Mouse (Mus musculus) embryonic stem cell, embryonic (primary cell): Measurements from ENCODE around the gene Xpnpep2.

ENCODE experiments used
- CTCF ChIA-PET, 4 experiments: fragments of 300-600 bp in 2 of 4; fragments of 350-600 bp in 2 of 4; sonication (Branson Sonifier 250); formaldehyde crosslinking; loops; one replicate each; lab custom pipeline; 2022; ENCODE audit warnings: inconsistent platforms in 2 of 4; lab: Charles Lee
- POLR2A ChIA-PET, 4 experiments: fragments of 300-600 bp in 2 of 4; fragments of 350-600 bp in 2 of 4; sonication (Branson Sonifier 250); formaldehyde crosslinking; loops; one replicate each; lab custom pipeline; 2022; ENCODE audit warnings: antibody characterized with exemption in 4 of 4, inconsistent platforms in 1 of 4; lab: Charles Lee

The Xpnpep2 gene

GRCm38 (mm10) chrX:48108394-48109315 lies at the start of gene Xpnpep2:
Gene Xpnpep2 (plus strand): TSS chrX:48108725.
- ChIA-PET CTCF (interaction anchor here in 2 of 4 experiments (0.6 to 1.2 kb wide), 4 partner anchors 15 to 302 kb away, joined by 3 to 4 read pairs (median 4); no protein-coding TSS in a partner anchor), POLR2A (interaction anchor here in 2 of 4 experiments (0.6 to 2.0 kb wide), 5 partner anchors 8 to 91 kb away, joined by 3 to 6 read pairs (median 3); no protein-coding TSS in a partner anchor)

GRCm38 (mm10) chrX:48062481-48062880 lies 46.0 kb upstream of the Xpnpep2 start:
- CTCF ChIA-PET: interaction anchor here in 2 of 4 experiments (1.2 to 1.4 kb wide), 2 partner anchors 42 to 222 kb away, joined by 3 to 4 read pairs; no protein-coding TSS in a partner anchor
- POLR2A ChIA-PET: interaction anchor here (0.9 to 1.9 kb wide), 4 partner anchors 9 to 43 kb away, joined by 3 to 8 read pairs (median 3); no protein-coding TSS in a partner anchor

- ChIA-PET CTCF (interaction anchor here in 1 of 4 experiments (0.6 to 0.7 kb wide), 2 partner anchors 55 to 92 kb away, joined by 4 to 10 read pairs; no protein-coding TSS in a partner anchor), POLR2A (interaction anchor here in 2 of 4 experiments (1.0 to 1.9 kb wide), 4 partner anchors 8 to 192 kb away, joined by 3 to 8 read pairs (median 4); partner anchors contain the start of gene Utp14a (in 1 of the 2))
Observed at GRCm38 (mm10) chrX:48064166-48064853, 44.2 kb upstream of the Xpnpep2 start.

GRCm38 (mm10) chrX:48066891-48067290 lies 41.6 kb upstream of the Xpnpep2 start:
- POLR2A ChIA-PET: interaction anchor here in 1 of 4 experiments (0.9 kb wide), 1 partner anchor 11 kb away, joined by 3 read pairs; no protein-coding TSS in a partner anchor
- CTCF ChIA-PET: interaction anchor here in 1 of 4 experiments (0.6 kb wide), 1 partner anchor 361 kb away, joined by 8 read pairs; no protein-coding TSS in a partner anchor

- POLR2A ChIA-PET: interaction anchor here in 3 of 4 experiments (0.8 to 1.3 kb wide), 12 partner anchors 9 to 185 kb away, joined by 3 to 8 read pairs (median 4); partner anchors contain the start of gene Utp14a (in 1 of the 3)
- CTCF ChIA-PET: interaction anchor here in 3 of 4 experiments (0.7 to 1.0 kb wide), 3 partner anchors 52 to 390 kb away, joined by 3 to 5 read pairs (median 3); no protein-coding TSS in a partner anchor
Observed at GRCm38 (mm10) chrX:48071961-48072360, 36.6 kb upstream of the Xpnpep2 start.

GRCm38 (mm10) chrX:48072401-48072800 lies 36.1 kb upstream of the Xpnpep2 start:
- ChIA-PET POLR2A (interaction anchor here in 3 of 4 experiments (0.8 to 1.3 kb wide), 12 partner anchors 9 to 184 kb away, joined by 3 to 8 read pairs (median 4); partner anchors contain the start of gene Utp14a (in 1 of the 3)), CTCF (interaction anchor here in 3 of 4 experiments (0.7 to 1.0 kb wide), 3 partner anchors 52 to 390 kb away, joined by 3 to 5 read pairs (median 3); no protein-coding TSS in a partner anchor)

GRCm38 (mm10) chrX:48074691-48075090 lies 33.8 kb upstream of the Xpnpep2 start:
- ChIA-PET CTCF (interaction anchor here in 1 of 4 experiments (0.5 to 0.7 kb wide), 2 partner anchors 130 to 198 kb away, joined by 3 read pairs; no protein-coding TSS in a partner anchor), POLR2A (interaction anchor here in 1 of 4 experiments (1.4 to 2.1 kb wide), 2 partner anchors 10 to 21 kb away, joined by 4 to 5 read pairs; no protein-coding TSS in a partner anchor)

GRCm38 (mm10) chrX:48076806-48077425 lies 31.6 kb upstream of the Xpnpep2 start:
- CTCF ChIA-PET: no interaction called here
- POLR2A ChIA-PET: interaction anchor here in 1 of 4 experiments (0.8 to 0.9 kb wide), 2 partner anchors 12 to 179 kb away, joined by 4 to 6 read pairs; no protein-coding TSS in a partner anchor

- ChIA-PET POLR2A (no interaction called here), CTCF (no interaction called here)
Observed at GRCm38 (mm10) chrX:48082364-48082763, 26.2 kb upstream of the Xpnpep2 start.

GRCm38 (mm10) chrX:48092129-48092528 lies 16.4 kb upstream of the Xpnpep2 start:
- CTCF ChIA-PET: interaction anchor here in 1 of 4 experiments (1.3 to 3.2 kb wide), 2 partner anchors 8 to 72 kb away, joined by 3 to 16 read pairs; no protein-coding TSS in a partner anchor

GRCm38 (mm10) chrX:48093555-48093954 lies 15.0 kb upstream of the Xpnpep2 start:
- ChIA-PET CTCF (interaction anchor here in 2 of 4 experiments (0.6 to 3.2 kb wide), 6 partner anchors 15 to 74 kb away, joined by 3 to 16 read pairs (median 4); partner anchors contain the start of gene Xpnpep2 (in 1 of the 2)), POLR2A (interaction anchor here in 1 of 4 experiments (0.6 kb wide), 1 partner anchor 83 kb away, joined by 4 read pairs; no protein-coding TSS in a partner anchor)

More at GRCm38 (mm10) chrX:48092129-48092528, 16.4 kb upstream of the Xpnpep2 start:
- POLR2A ChIA-PET: no interaction called here

- POLR2A ChIA-PET: interaction anchor here in 2 of 4 experiments (0.8 to 1.6 kb wide), 3 partner anchors 42 to 113 kb away, joined by 3 to 5 read pairs (median 4); partner anchors contain the start of gene Zdhhc9 (in 1 of the 2)
Observed at GRCm38 (mm10) chrX:48094658-48095057, 13.9 kb upstream of the Xpnpep2 start.

GRCm38 (mm10) chrX:48096580-48096979 lies 11.9 kb upstream of the Xpnpep2 start:
- ChIA-PET POLR2A (interaction anchor here in 2 of 4 experiments (0.5 to 0.9 kb wide), 5 partner anchors 10 to 732 kb away, joined by 3 to 5 read pairs (median 3); no protein-coding TSS in a partner anchor), CTCF (interaction anchor here in 2 of 4 experiments (0.7 to 2.8 kb wide), 4 partner anchors 31 to 222 kb away, joined by 3 to 11 read pairs (median 4); no protein-coding TSS in a partner anchor)

More at GRCm38 (mm10) chrX:48094658-48095057, 13.9 kb upstream of the Xpnpep2 start:
- CTCF ChIA-PET: interaction anchor here (0.7 to 3.2 kb wide), 13 partner anchors 30 to 315 kb away, joined by 3 to 16 read pairs (median 3); partner anchors contain the start of gene Zdhhc9 (in 2 of the 4)

- CTCF ChIA-PET: interaction anchor here in 2 of 4 experiments (1.3 to 2.8 kb wide), 2 partner anchors 78 to 79 kb away, joined by 3 to 11 read pairs; no protein-coding TSS in a partner anchor
- POLR2A ChIA-PET: no interaction called here
Observed at GRCm38 (mm10) chrX:48098470-48099129, 9.9 kb upstream of the Xpnpep2 start.

GRCm38 (mm10) chrX:48099871-48100270 lies 8.7 kb upstream of the Xpnpep2 start:
- CTCF ChIA-PET: interaction anchor here in 3 of 4 experiments (0.6 to 1.2 kb wide), 7 partner anchors 9 to 420 kb away, joined by 3 to 8 read pairs (median 4); partner anchors contain the start of gene Rab33a (in 1 of the 3)
- POLR2A ChIA-PET: interaction anchor here in 1 of 4 experiments (1.3 kb wide), 1 partner anchor 156 kb away, joined by 3 read pairs; no protein-coding TSS in a partner anchor

GRCm38 (mm10) chrX:48103256-48103655 lies 5.3 kb upstream of the Xpnpep2 start:
- POLR2A ChIA-PET: no interaction called here
- CTCF ChIA-PET: no interaction called here
